Mouse (Mus musculus): ENCODE data around the gene 1110008P14Rik. TPM values are rescaled to one million over a fixed set of nuclear protein-coding genes. Genes with fewer than 3 reads are reported as not detected.
A peak's percentile ranks its signal among the peaks of the same experiment; 100 is the strongest.

1110008P14Rik gene
- polyA plus RNA-seq (2015; fragmentation: Nextera tagmentation; extraction: Ambion mirVana), result 87.0 and 96.8 TPM in 2 replicates

DNA sequence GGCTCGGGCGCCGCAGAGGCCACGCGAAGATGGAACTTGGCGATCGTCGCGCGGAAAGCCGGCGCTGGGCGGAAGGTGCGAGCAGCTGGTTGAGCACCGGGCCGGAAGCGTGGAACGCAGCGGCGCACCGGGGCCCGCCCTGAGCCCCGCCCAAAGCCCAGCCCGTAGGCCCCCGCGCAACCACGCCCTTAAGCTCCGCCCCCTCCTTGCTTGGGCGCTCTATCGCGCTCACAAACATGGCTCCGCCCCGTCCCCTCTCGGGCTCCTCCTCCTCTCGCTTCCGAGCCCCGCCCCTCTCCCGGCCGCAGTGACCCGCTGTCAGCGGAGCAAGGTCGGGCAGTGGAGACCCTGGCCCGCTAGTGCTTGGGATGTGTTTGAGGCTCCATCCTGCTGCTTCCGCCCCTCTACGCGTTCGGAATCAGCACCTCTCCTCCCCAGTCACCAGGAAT lies at the start of gene 1110008P14Rik:
Gene 1110008P14Rik (minus strand): TSS at position 164 of the 449 bp plus-strand sequence.
- Histone ChIP-seq H3K4me1 (replicated peaks; ENCODE audit: insufficient read depth, low read length) (peaks cover 5% of the 10 kb centered on the region; the same call in 1 of the 2 replicates), H3K27ac (0 out of 2 replicates have a peak within 1 kb of the TSS, but pooled peaks have one; percentile 57), H3K4me2 (ENCODE audit: low read length) (peak within 1 kb of the TSS; percentile 98), H3K9me3 (replicated peaks; ENCODE audit: low read length) (no peaks in the 10 kb centered on the region), H3K9ac (ENCODE audit: low read depth, low read length) (peak within 1 kb of the TSS; percentile 65), H3K36me3 (ENCODE audit: insufficient read depth, low read length) (peaks cover 26% of the 10 kb centered on the region), H3K4me3 (replicated peaks; ENCODE audit: low read depth, low read length) (peak within 1 kb of the TSS; percentile 63), H3K27me3 (ENCODE audit: insufficient read depth, low read length) (no peaks in the 10 kb centered on the region)
- 1% methylated on average over 47 of the region's 47 CpGs for WGBS
- ATAC-seq (replicated peaks; ENCODE audit: low FRiP score, low read depth), result peak; percentile 90
- no peak for TF ChIP-seq CTCF (IDR thresholded peaks at IDR 0.05; ENCODE audit: low read depth)
- peak; percentile 97 for DNase-seq (ENCODE audit: low spot score)

DNA sequence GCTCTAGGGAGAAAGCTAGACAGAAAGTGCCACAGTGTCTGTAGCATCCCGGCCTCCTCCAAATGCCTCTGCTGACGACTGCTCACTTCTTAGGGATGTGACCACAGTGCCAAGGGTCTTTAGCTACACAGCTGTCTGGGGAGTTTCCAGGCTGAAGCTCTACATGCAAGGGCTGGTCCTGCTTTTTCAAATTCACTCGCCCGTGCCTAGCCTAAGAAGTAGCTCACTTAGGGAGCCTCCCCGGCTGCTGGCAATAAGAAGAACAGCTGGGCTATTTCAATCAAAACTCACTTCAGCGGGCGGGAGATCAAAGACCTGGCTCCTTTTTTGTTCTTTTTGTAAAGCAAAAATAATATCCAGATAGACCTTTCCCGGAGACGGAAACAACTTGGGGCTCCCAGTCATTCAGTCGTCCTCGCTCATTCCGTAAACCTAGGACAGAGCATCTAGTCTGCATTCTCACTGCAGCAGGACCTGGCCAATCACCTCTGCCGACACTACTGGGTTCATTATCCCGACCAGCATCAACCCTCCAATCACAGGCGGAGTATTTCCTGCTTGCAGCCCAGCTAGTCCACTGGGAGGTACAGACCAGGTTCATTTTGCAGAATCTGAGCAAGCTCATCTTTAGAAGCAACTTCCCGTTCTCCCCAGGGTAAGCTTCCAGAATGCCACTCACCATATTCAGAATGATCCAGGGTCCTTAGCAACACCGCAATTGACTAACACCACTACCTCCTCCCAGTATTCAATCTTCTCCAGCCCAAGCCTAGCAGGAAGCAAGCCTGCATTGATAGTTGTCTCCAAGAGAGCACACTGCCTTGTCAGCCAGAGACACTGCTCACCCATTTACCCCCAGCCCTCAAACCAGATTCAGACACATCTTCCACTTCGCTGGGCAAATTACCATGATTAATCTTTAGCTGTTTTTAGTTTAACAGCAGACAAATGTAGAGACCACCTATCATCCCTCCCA lies 49.3 kb upstream of the 1110008P14Rik start:
- peaks cover 33% of the 10 kb centered on the region; the same call in 1 of the 2 replicates for H3K4me1 ChIP-seq (replicated peaks; ENCODE audit: insufficient read depth, low read length)
- peak overlapping the region; percentile 56 for H3K4me2 ChIP-seq (ENCODE audit: low read length)
- no peak for TF ChIP-seq CTCF (IDR thresholded peaks at IDR 0.05; ENCODE audit: low read depth)
- DNase-seq (ENCODE audit: low spot score) (peak; percentile 97), ATAC-seq (replicated peaks; ENCODE audit: low FRiP score, low read depth) (peak; percentile 89)
- peak overlapping the region; percentile 49 for H3K9ac ChIP-seq (ENCODE audit: low read depth, low read length)
- H3K36me3 ChIP-seq (ENCODE audit: insufficient read depth, low read length), result no peaks in the 10 kb centered on the region
- 7% methylated on average over 18 of the region's 18 CpGs for WGBS
- no peaks in the 10 kb centered on the region for H3K27me3 ChIP-seq (ENCODE audit: insufficient read depth, low read length)
- peak overlapping the region; percentile 28 for H3K4me3 ChIP-seq (replicated peaks; ENCODE audit: low read depth, low read length)
- peak overlapping the region; percentile 65 for H3K27ac ChIP-seq
- no peaks in the 10 kb centered on the region for H3K9me3 ChIP-seq (replicated peaks; ENCODE audit: low read length)

DNA sequence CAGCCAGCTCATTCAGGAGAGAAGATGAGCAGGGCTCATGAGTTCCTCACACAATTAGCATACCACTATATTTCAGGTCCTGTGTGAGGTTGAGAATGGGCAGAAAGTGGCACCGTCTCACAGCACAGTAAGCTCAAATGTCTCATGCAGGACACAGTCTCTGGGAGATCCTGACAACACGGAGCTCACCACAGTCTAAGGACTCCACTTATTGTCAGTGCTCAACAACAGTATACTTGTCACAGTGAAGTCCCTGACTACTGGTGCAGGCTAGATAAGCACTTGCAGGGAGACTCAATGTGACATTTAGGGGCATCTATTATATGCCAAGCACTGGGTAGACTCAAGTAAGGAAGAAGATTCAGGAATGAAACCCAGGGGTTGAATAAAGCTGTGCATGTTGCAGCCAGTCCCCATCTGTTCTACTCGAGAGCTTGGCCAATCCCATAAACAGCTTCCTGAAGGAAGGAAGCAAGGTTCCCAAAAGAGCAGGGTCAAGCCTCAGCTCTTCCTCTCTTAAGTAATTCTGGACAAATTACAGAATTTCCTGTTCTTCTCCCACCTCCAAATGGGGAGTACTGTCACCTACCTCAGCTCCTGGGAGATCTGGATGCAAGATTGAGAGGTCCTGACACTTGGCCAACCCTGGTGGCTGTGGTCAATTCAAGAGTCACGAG lies 47.6 kb upstream of the 1110008P14Rik start:
- Histone ChIP-seq H3K4me2 (ENCODE audit: low read length) (peak overlapping the region; percentile 39), H3K27me3 (ENCODE audit: insufficient read depth, low read length) (no peaks in the 10 kb centered on the region), H3K36me3 (ENCODE audit: insufficient read depth, low read length) (no peaks in the 10 kb centered on the region), H3K4me1 (replicated peaks; ENCODE audit: insufficient read depth, low read length) (peaks cover 45% of the 10 kb centered on the region), H3K4me3 (replicated peaks; ENCODE audit: low read depth, low read length) (no peak overlapping the region), H3K27ac (peak overlapping the region; percentile 60; the same call in 1 of the 2 replicates), H3K9ac (ENCODE audit: low read depth, low read length) (no peak overlapping the region), H3K9me3 (replicated peaks; ENCODE audit: low read length) (no peaks in the 10 kb centered on the region)
- WGBS, result 47% methylated on average over 4 of the region's 4 CpGs
- DNase-seq (ENCODE audit: low spot score), result no peak
- no peak for ATAC-seq (replicated peaks; ENCODE audit: low FRiP score, low read depth)
- TF ChIP-seq CTCF (IDR thresholded peaks at IDR 0.05; ENCODE audit: low read depth), result no peak

DNA sequence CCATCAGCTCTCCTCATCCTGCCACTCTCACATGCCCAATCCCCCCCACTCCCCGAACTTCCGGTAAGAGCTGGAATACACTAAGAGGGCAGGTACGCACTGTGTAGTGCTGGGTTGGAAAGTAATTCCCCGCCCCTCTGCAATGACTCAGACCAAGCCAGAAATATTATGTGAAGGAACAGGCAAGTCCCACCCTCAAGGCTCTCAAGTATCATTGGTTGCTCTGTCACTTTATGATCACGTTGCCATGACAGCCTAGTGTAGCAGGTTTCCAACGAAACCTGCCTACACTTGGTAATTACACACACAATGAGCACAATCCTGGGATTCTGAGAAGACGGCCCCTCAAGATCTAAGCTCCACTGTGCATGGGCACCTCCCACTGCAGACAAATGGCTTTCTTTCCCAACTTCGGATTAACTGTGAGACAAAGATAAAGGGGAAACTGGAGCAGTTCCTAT lies 46.6 kb upstream of the 1110008P14Rik start:
- Histone ChIP-seq H3K9me3 (replicated peaks; ENCODE audit: low read length) (no peaks in the 10 kb centered on the region), H3K27ac (peak overlapping the region; percentile 60), H3K4me2 (ENCODE audit: low read length) (peak overlapping the region; percentile 39), H3K9ac (ENCODE audit: low read depth, low read length) (no peak overlapping the region), H3K4me3 (replicated peaks; ENCODE audit: low read depth, low read length) (no peak overlapping the region), H3K4me1 (replicated peaks; ENCODE audit: insufficient read depth, low read length) (peaks cover 48% of the 10 kb centered on the region), H3K36me3 (ENCODE audit: insufficient read depth, low read length) (no peaks in the 10 kb centered on the region), H3K27me3 (ENCODE audit: insufficient read depth, low read length) (no peaks in the 10 kb centered on the region)
- ATAC-seq (replicated peaks; ENCODE audit: low FRiP score, low read depth) (peak; percentile 73), DNase-seq (ENCODE audit: low spot score) (peak; percentile 85)
- WGBS, result 21% methylated on average over 8 of the region's 8 CpGs
- no peak for TF ChIP-seq CTCF (IDR thresholded peaks at IDR 0.05; ENCODE audit: low read depth)

DNA sequence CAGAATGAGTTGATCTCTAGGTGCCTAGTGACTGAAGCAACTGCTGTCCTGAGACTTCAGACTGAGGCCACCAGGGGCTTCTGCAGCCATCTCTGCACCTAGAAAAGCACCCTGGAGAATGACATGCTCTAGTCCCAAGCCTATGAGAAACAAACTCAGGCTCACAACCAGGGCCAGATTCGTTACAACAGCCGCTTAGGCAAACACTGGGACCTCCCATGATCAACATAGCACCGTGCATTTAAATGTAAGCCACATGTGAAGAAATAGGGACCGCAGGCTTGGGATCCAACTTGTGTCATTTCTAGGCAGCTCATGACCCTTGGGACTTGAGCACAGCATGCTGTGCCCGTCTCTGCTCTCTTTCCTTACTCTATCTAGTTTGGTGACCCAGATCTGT lies 46.0 kb upstream of the 1110008P14Rik start:
- ATAC-seq (replicated peaks; ENCODE audit: low FRiP score, low read depth), result no peak
- Histone ChIP-seq H3K36me3 (ENCODE audit: insufficient read depth, low read length) (no peaks in the 10 kb centered on the region), H3K4me1 (replicated peaks; ENCODE audit: insufficient read depth, low read length) (peaks cover 54% of the 10 kb centered on the region), H3K4me3 (replicated peaks; ENCODE audit: low read depth, low read length) (no peak overlapping the region), H3K27me3 (ENCODE audit: insufficient read depth, low read length) (no peaks in the 10 kb centered on the region), H3K27ac (peak overlapping the region; percentile 60), H3K4me2 (ENCODE audit: low read length) (peak overlapping the region; percentile 23; the same call in 1 of the 2 replicates), H3K9me3 (replicated peaks; ENCODE audit: low read length) (no peaks in the 10 kb centered on the region), H3K9ac (ENCODE audit: low read depth, low read length) (no peak overlapping the region)
- no peak for TF ChIP-seq CTCF (IDR thresholded peaks at IDR 0.05; ENCODE audit: low read depth)
- DNase-seq (ENCODE audit: low spot score), result no peak
- WGBS, result 74% methylated on average over 5 of the region's 5 CpGs

DNA sequence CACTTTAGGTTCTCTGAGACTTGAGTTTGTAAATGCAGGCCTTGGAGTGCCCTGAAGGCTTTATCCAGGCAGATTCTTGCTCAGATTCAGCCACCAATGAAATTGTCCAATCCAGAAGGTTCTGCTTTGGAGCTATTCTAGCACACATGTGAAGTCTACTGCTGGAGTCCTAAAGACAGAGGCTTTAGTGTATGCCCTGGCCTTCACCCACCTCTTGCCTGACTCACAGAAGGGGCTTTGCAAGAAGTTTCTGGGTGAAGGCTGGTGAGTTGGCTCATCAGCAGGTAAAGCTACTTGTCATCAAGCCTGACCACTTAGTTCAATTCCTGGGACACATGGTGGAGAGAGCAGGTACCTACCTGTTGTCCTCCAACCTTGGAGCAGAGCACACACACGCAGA lies 44.4 kb upstream of the 1110008P14Rik start:
- H3K27ac ChIP-seq, result no peak overlapping the region
- 97% methylated on average over 1 of the region's 1 CpGs for WGBS
- no peak for TF ChIP-seq CTCF (IDR thresholded peaks at IDR 0.05; ENCODE audit: low read depth)

More for the DNA sequence above, 44.4 kb upstream of the 1110008P14Rik start:
- Histone ChIP-seq H3K4me1 (replicated peaks; ENCODE audit: insufficient read depth, low read length) (peaks cover 49% of the 10 kb centered on the region), H3K4me3 (replicated peaks; ENCODE audit: low read depth, low read length) (no peak overlapping the region), H3K27me3 (ENCODE audit: insufficient read depth, low read length) (no peaks in the 10 kb centered on the region), H3K4me2 (ENCODE audit: low read length) (no peak overlapping the region), H3K9ac (ENCODE audit: low read depth, low read length) (no peak overlapping the region), H3K9me3 (replicated peaks; ENCODE audit: low read length) (no peaks in the 10 kb centered on the region), H3K36me3 (ENCODE audit: insufficient read depth, low read length) (no peaks in the 10 kb centered on the region)
- no peak for DNase-seq (ENCODE audit: low spot score)
- no peak for ATAC-seq (replicated peaks; ENCODE audit: low FRiP score, low read depth)
